Mouse (Mus musculus) adrenal gland, postnatal 4 days (tissue): ENCODE measurements around the gene 2310039H08Rik. TPM values are rescaled to one million over a fixed set of nuclear protein-coding genes. Genes with fewer than 3 reads are reported as not detected.

Experiments
- DNase-seq, 2 experiments: peaks; one replicate each; pipeline ENCODE4 v3.0.0; 2021 to 2022; ENCODE audit warnings: low spot score in 2 of 2, mixed read lengths in 2 of 2
- total RNA-seq, 2 experiments: library from RNA; stranded (reverse); gene quantifications; 2 replicates each; pipeline ENCODE4 v1.2.3; 2021

2310039H08Rik gene
- total RNA-seq, 2 experiments from 2014 or later = 53.0 to 73.7 TPM

GRCm38 (mm10) chr17:46799680-46800079 lies 27.2 kb downstream of the 2310039H08Rik start:
- no peak for DNase-seq

GRCm38 (mm10) chr17:46801761-46802160 lies 29.3 kb downstream of the 2310039H08Rik start:
- DNase-seq = no peak

- DNase-seq = no peak
Measured at GRCm38 (mm10) chr17:46808376-46808775, 35.9 kb downstream of the 2310039H08Rik start.

- no peak for DNase-seq
Measured at GRCm38 (mm10) chr17:46809131-46809830, 36.8 kb downstream of the 2310039H08Rik start.

- DNase-seq = no peak
Measured at GRCm38 (mm10) chr17:46810672-46811071, 38.2 kb downstream of the 2310039H08Rik start.

- DNase-seq = no peak
Measured at GRCm38 (mm10) chr17:46812442-46812841, 40.0 kb downstream of the 2310039H08Rik start.

- DNase-seq = no peak
Measured at GRCm38 (mm10) chr17:46813637-46814036, 41.2 kb downstream of the 2310039H08Rik start.

- DNase-seq = no peak
Measured at GRCm38 (mm10) chr17:46814497-46814896, 42.1 kb downstream of the 2310039H08Rik start.

GRCm38 (mm10) chr17:46816306-46816705 lies 43.9 kb downstream of the 2310039H08Rik start:
- DNase-seq = no peak

- DNase-seq = no peak
Measured at GRCm38 (mm10) chr17:46817734-46818158, 45.3 kb downstream of the 2310039H08Rik start.

- no peak for DNase-seq
Measured at GRCm38 (mm10) chr17:46820628-46821027, 48.2 kb downstream of the 2310039H08Rik start.

Other genes with a start within 250 kb of the 2310039H08Rik start
- 10 to 100 TPM; 26.2 to 26.6 TPM for gene Cul9, start 226.2 kb upstream of the 2310039H08Rik start, total RNA-seq
- gene Srf, start 216.5 kb upstream of the 2310039H08Rik start, total RNA-seq = 10 to 100 TPM; 35.4 to 36.8 TPM
- 10 to 100 TPM; 42.2 to 54.1 TPM for gene Ptk7, start 143.1 kb upstream of the 2310039H08Rik start, total RNA-seq
- gene Klc4, start 126.6 kb upstream of the 2310039H08Rik start, total RNA-seq = 10 to 100 TPM; 33.5 to 34.3 TPM
- gene Mrpl2, start 126.4 kb upstream of the 2310039H08Rik start, total RNA-seq = 100 to 1,000 TPM; 109 to 135 TPM
- gene Cul7, start 122.3 kb upstream of the 2310039H08Rik start, total RNA-seq = 10 to 100 TPM; 88.3 to 97.5 TPM
- gene Rrp36, start 98.3 kb upstream of the 2310039H08Rik start, total RNA-seq = 10 to 100 TPM; 25.2 to 26.9 TPM
- 10 to 100 TPM; 83.2 to 87.1 TPM for gene Mea1, start 93.8 kb upstream of the 2310039H08Rik start, total RNA-seq
- 100 to 1,000 TPM; 102 to 107 TPM for gene Klhdc3, start 91.7 kb upstream of the 2310039H08Rik start, total RNA-seq
- gene Ppp2r5d, start 67.5 kb upstream of the 2310039H08Rik start, total RNA-seq = 10 to 100 TPM; 57.7 to 60.1 TPM
- 10 to 100 TPM; 49.1 to 49.4 TPM for gene Pex6, start 61.2 kb upstream of the 2310039H08Rik start, total RNA-seq
- 10 to 100 TPM in 1 of 2 experiments, 1 to 10 TPM in 1; 1.8 to 15.4 TPM for gene Gnmt, start 43.5 kb upstream of the 2310039H08Rik start, total RNA-seq
- 10 to 100 TPM; 61.5 to 63.3 TPM for gene Cnpy3, start 20.4 kb upstream of the 2310039H08Rik start, total RNA-seq
- gene Ptcra, start 8.9 kb upstream of the 2310039H08Rik start, total RNA-seq = under 1 TPM in 1 of 2 experiments, not detected in 1; 0.22 TPM
- 100 to 1,000 TPM in 1 of 2 experiments, 10 to 100 TPM in 1; 85.7 to 101 TPM for gene Rpl7l1, start 10.0 kb downstream of the 2310039H08Rik start, total RNA-seq
- gene Bicral, start 85.8 kb downstream of the 2310039H08Rik start, total RNA-seq = 10 to 100 TPM; 21.6 to 24.8 TPM
- gene Tbcc, start 118.0 kb downstream of the 2310039H08Rik start, total RNA-seq = 10 to 100 TPM; 26.1 to 27.4 TPM
- not detected for gene Prph2, start 137.8 kb downstream of the 2310039H08Rik start, total RNA-seq
- 10 to 100 TPM; 73.2 to 75.1 TPM for gene Ubr2, start 237.9 kb downstream of the 2310039H08Rik start, total RNA-seq